Mouse (Mus musculus): ENCODE measurements around the gene Hsd17b1.

- TF ChIP-seq POLR2A (IDR thresholded peaks at IDR 0.05; ENCODE audit: borderline replicate concordance, extremely low read depth, insufficient read depth, insufficient read length, poor library complexity, severe bottlenecking) (no peak), CTCF (IDR thresholded peaks at IDR 0.05; ENCODE audit: borderline replicate concordance, extremely low read depth, insufficient read depth, insufficient read length) (no peak)
Observed at GRCm38 (mm10) chr11:101070189-101070527, 8.1 kb upstream of the Hsd17b1 start.

All from brain, embryonic 14.5 days (tissue).